Mouse (Mus musculus): ENCODE data around the gene Trak1. TPM values are rescaled to one million over a fixed set of nuclear protein-coding genes. Genes with fewer than 3 reads are reported as not detected.

Trak1 gene
- polyA plus RNA-seq, 1 experiment from 2014 or later, result 5.1 TPM

DNA sequence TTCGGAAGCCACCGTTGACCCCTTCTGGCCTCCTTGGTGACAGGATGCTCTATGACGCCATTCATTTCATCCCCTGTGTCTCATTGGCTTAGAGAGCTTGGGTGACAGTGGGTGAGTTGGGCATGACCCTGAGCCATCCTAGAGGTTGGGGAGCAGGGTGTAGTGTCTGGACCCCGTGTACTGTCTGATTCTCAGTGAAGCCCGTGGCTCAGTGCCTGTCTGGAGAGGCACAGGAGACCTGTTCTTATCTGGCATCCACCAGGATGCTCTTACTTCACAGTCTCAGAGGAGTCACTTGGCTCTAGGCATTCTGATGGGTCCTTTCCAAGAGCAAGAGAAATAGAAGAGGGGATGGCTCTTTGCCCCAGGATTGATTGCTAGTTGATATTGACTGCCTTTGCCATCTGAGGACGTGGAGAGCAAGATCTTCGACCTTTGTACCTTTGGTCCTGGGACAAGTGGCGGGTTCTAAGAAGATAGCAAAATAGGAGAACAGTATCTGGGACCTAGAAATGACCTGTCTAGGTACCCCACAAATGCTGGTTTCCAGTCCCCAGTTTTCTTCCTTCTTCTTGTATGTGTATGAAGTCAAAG, 107.9 kb downstream of the Trak1 start:
- Histone ChIP-seq H3K4me2 (ENCODE audit: low read depth, low read length) (no peak overlapping the region), H3K9ac (replicated peaks) (no peak overlapping the region), H3K4me1 (ENCODE audit: insufficient read depth) (no peaks in the 10 kb centered on the region), H3K9me3 (ENCODE audit: low read length) (no peaks in the 10 kb centered on the region), H3K36me3 (replicated peaks; ENCODE audit: insufficient read depth, low read length) (no peaks in the 10 kb centered on the region), H3K4me3 (ENCODE audit: low read depth, low read length) (no peak overlapping the region), H3K27ac (ENCODE audit: low read depth) (no peak overlapping the region), H3K27me3 (ENCODE audit: insufficient read depth, low read length) (no peaks in the 10 kb centered on the region)
- ATAC-seq, result no peak
- WGBS (ENCODE audit: insufficient replicate concordance), result 81% methylated on average over 8 of the region's 8 CpGs
- no peak for DNase-seq
- no peak for TF ChIP-seq CTCF (IDR thresholded peaks at IDR 0.05; ENCODE audit: low read depth)
- TF ChIP-seq EP300 (IDR thresholded peaks at IDR 0.05; ENCODE audit: low read depth), result no peak

DNA sequence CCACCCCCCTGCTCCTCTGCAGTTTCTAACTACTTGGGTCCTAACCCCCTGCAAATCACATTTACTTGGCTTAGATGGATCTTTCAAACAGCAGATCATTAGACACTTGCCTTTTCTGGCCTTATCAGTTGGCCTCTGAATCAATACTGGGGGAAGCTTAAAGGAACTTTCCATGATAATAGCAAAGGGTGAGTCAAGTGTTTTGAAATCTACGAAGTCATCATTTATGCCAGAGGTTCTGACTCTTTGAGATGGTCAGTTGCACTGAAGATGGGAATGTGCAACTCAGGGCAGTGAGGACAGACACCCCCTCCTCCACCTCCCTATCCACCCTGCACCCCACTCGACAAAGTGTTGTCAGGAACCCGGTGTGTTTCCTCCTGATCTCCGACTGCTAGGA, 108.5 kb downstream of the Trak1 start:
- Histone ChIP-seq H3K9me3 (ENCODE audit: low read length) (no peaks in the 10 kb centered on the region), H3K4me1 (ENCODE audit: insufficient read depth) (no peaks in the 10 kb centered on the region), H3K36me3 (replicated peaks; ENCODE audit: insufficient read depth, low read length) (no peaks in the 10 kb centered on the region), H3K4me3 (ENCODE audit: low read depth, low read length) (no peak overlapping the region), H3K4me2 (ENCODE audit: low read depth, low read length) (no peak overlapping the region), H3K27ac (ENCODE audit: low read depth) (no peak overlapping the region), H3K9ac (replicated peaks) (no peak overlapping the region), H3K27me3 (ENCODE audit: insufficient read depth, low read length) (no peaks in the 10 kb centered on the region)
- 84% methylated on average over 4 of the region's 4 CpGs for WGBS (ENCODE audit: insufficient replicate concordance)
- no peak for TF ChIP-seq CTCF (IDR thresholded peaks at IDR 0.05; ENCODE audit: low read depth)
- no peak for TF ChIP-seq EP300 (IDR thresholded peaks at IDR 0.05; ENCODE audit: low read depth)
- ATAC-seq (no peak), DNase-seq (no peak)

DNA sequence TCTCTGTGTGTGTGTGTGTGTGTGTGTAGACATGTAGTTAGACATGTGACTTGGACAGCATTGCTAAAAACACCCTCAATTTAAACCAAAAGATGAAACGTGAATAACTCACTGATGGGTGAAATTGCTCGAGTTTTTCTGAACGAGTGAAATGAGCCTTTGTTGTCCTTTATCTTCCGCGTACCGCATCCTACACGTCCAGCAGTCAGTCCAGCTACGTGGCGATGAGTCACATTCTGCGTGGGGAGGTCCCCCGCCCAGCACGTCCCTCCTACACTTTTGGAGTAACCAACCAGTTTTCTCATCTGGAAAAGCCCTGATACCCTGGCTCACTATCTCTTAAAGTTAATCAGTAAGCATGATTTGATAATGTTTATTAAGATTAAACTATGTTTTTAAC, 116.9 kb downstream of the Trak1 start:
- 86% methylated on average over 12 of the region's 12 CpGs for WGBS (ENCODE audit: insufficient replicate concordance)
- Histone ChIP-seq H3K27me3 (ENCODE audit: insufficient read depth, low read length) (no peaks in the 10 kb centered on the region), H3K4me2 (ENCODE audit: low read depth, low read length) (no peak overlapping the region), H3K9ac (replicated peaks) (no peak overlapping the region), H3K4me1 (ENCODE audit: insufficient read depth) (peaks cover 17% of the 10 kb centered on the region), H3K4me3 (ENCODE audit: low read depth, low read length) (no peak overlapping the region), H3K9me3 (ENCODE audit: low read length) (no peaks in the 10 kb centered on the region), H3K27ac (ENCODE audit: low read depth) (no peak overlapping the region), H3K36me3 (replicated peaks; ENCODE audit: insufficient read depth, low read length) (no peaks in the 10 kb centered on the region)
- TF ChIP-seq EP300 (IDR thresholded peaks at IDR 0.05; ENCODE audit: low read depth) (no peak), CTCF (IDR thresholded peaks at IDR 0.05; ENCODE audit: low read depth) (no peak)
- ATAC-seq, result no peak
- DNase-seq, result no peak

DNA sequence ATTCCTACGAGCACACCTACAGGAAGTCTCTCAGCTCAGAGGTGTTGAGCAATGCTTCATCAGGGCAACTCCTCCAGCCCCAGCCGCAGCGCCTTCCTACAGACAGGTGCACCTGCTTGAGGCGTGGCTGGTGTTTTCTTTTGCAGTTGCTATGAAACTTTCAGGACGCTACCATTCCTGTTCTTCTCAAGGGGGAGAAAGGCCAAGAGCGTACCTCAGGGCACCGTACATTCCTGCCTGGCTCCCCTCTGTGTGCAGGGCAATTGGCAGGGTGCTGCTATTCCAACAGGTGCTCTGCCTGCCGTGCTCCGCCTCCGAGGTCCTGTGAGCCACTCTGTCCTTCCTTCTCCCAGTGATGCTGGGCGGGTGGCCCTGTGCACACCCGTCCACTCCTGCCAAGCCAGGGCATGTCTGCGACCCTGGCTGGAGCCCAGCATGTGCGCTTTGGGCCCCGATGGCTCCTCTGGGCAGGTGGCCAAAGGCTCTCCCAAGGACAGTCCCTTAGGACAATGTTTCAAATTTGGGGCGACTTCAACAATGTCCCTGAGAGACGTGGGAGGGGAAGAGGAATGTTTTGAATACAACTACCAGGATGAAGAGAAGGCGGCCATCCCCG, 118.4 kb downstream of the Trak1 start:
- no peaks in the 10 kb centered on the region for H3K36me3 ChIP-seq (replicated peaks; ENCODE audit: insufficient read depth, low read length)
- no peak overlapping the region for H3K27ac ChIP-seq (ENCODE audit: low read depth)
- H3K4me1 ChIP-seq (ENCODE audit: insufficient read depth), result peaks cover 27% of the 10 kb centered on the region
- 78% methylated on average over 19 of the region's 19 CpGs for WGBS (ENCODE audit: insufficient replicate concordance)
- ATAC-seq, result peak; percentile 35; the same call in 1 of the 2 replicates
- no peaks in the 10 kb centered on the region for H3K27me3 ChIP-seq (ENCODE audit: insufficient read depth, low read length)
- no peak overlapping the region for H3K9ac ChIP-seq (replicated peaks)
- TF ChIP-seq CTCF (IDR thresholded peaks at IDR 0.05; ENCODE audit: low read depth) (no peak), EP300 (IDR thresholded peaks at IDR 0.05; ENCODE audit: low read depth) (no peak)
- no peak overlapping the region for H3K4me3 ChIP-seq (ENCODE audit: low read depth, low read length)
- DNase-seq, result peak; percentile 42
- no peaks in the 10 kb centered on the region for H3K9me3 ChIP-seq (ENCODE audit: low read length)
- no peak overlapping the region for H3K4me2 ChIP-seq (ENCODE audit: low read depth, low read length)

DNA sequence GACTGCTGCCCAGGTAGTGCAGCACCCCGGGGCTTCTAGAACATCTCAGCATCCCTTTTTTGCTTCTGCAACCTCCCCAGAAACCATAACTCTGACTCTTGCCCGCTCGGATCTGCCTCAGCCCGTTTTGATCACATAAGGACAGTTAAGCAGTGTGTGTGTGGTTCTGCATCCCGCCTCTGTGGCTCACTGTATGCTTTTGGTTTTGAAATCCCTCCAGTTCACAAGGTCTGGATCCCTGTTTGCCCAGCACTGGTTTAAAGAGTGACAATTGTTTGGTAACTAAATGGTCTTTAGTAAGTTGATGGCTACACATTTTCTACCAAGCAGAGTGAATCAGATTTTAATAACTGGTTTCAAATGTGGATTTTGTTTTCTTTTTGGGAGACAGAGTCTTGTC, 119.2 kb downstream of the Trak1 start:
- DNase-seq (no peak), ATAC-seq (0 out of 2 replicates have a peak, but pooled peaks have one; percentile 49)
- Histone ChIP-seq H3K27me3 (ENCODE audit: insufficient read depth, low read length) (no peaks in the 10 kb centered on the region), H3K9me3 (ENCODE audit: low read length) (no peaks in the 10 kb centered on the region), H3K9ac (replicated peaks) (no peak overlapping the region), H3K4me1 (ENCODE audit: insufficient read depth) (peaks cover 27% of the 10 kb centered on the region), H3K27ac (ENCODE audit: low read depth) (no peak overlapping the region), H3K4me2 (ENCODE audit: low read depth, low read length) (no peak overlapping the region), H3K4me3 (ENCODE audit: low read depth, low read length) (no peak overlapping the region), H3K36me3 (replicated peaks; ENCODE audit: insufficient read depth, low read length) (no peaks in the 10 kb centered on the region)
- TF ChIP-seq EP300 (IDR thresholded peaks at IDR 0.05; ENCODE audit: low read depth), result no peak
- TF ChIP-seq CTCF (IDR thresholded peaks at IDR 0.05; ENCODE audit: low read depth), result no peak
- WGBS (ENCODE audit: insufficient replicate concordance), result 70% methylated on average over 5 of the region's 5 CpGs

DNA sequence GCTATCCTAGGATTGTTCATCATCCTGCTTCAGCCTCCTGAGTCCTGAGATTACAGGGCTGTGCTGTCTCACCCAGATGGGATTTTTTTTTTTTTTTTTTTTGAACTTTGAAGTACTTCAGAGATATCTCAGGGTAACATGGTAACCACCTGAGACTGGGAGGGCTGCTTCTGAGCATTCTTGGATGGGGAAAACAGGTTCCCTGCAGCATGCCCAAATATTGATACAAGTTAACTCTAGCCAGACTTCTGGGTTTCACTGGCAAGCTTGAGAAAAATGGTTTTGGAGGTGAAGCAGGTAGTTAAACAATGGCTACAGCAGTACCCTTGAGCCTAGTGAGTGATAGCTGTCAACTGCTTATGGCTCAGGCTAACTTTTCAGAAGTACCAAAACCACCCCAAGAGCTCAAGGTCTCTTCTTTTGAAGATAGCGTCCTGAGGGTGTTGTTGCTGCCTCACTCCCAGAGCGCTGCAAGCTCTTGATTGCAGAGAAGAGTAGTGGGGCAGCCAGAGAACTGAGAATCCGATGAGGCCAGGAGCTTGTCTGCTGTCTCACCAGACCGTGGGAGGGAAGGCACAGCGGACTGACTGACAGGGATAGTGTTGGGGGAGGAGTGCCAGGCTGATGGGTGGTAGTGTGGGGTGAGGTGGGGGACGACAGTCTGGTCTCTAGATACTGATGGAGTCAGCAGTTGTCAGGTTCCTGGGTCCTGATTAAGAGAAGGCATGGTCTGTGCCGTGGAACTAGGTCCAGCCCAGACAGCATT, 119.8 kb downstream of the Trak1 start:
- 74% methylated on average over 7 of the region's 7 CpGs for WGBS (ENCODE audit: insufficient replicate concordance)
- Histone ChIP-seq H3K9ac (replicated peaks) (no peak overlapping the region), H3K36me3 (replicated peaks; ENCODE audit: insufficient read depth, low read length) (no peaks in the 10 kb centered on the region), H3K4me2 (ENCODE audit: low read depth, low read length) (no peak overlapping the region), H3K4me1 (ENCODE audit: insufficient read depth) (peaks cover 30% of the 10 kb centered on the region), H3K27me3 (ENCODE audit: insufficient read depth, low read length) (no peaks in the 10 kb centered on the region), H3K27ac (ENCODE audit: low read depth) (no peak overlapping the region), H3K4me3 (ENCODE audit: low read depth, low read length) (no peak overlapping the region), H3K9me3 (ENCODE audit: low read length) (no peaks in the 10 kb centered on the region)
- DNase-seq (no peak), ATAC-seq (no peak)
- TF ChIP-seq EP300 (IDR thresholded peaks at IDR 0.05; ENCODE audit: low read depth) (no peak), CTCF (IDR thresholded peaks at IDR 0.05; ENCODE audit: low read depth) (no peak)

All from liver, postnatal 0 days (tissue).